ENCODE assay signal across 8 mouse cellular contexts in genomic region chr19:5272801-5273733, GRCm38 (mm10). TPM values are rescaled to one million over a fixed set of nuclear protein-coding genes. Genes with fewer than 3 reads are reported as not detected.
DNase-seq lines count a peak whose midpoint lies in the region; ATAC-seq and TF ChIP-seq lines count a peak whose summit lies in the region.

Pacs1 (minus strand) TSS chr19:5273119.

- peak; percentile 93 for ATAC-seq in forebrain, embryonic 16.5 days
- ATAC-seq in lung, embryonic 14.5 days (ENCODE audit: insufficient read depth) = peak; percentile 90

- H3K4me1 ChIP-seq in forebrain, embryonic 16.5 days (replicated peaks; ENCODE audit: control insufficient read depth, insufficient read depth, low read length) = peaks cover 25% of the 10 kb centered on the region
- H3K4me1 ChIP-seq in lung, embryonic 14.5 days (ENCODE audit: insufficient read depth) = 0 out of 2 replicates have a peak, but pooled peaks cover 2% of the 10 kb centered on the region
- peaks cover 8% of the 10 kb centered on the region for H3K4me1 ChIP-seq in olfactory bulb, adult 2 months (ENCODE audit: control insufficient read depth, insufficient read depth, low read length)
- peaks cover 18% of the 10 kb centered on the region for H3K4me1 ChIP-seq in thymus, adult 2 months (replicated peaks; ENCODE audit: control insufficient read depth, insufficient read depth, low read length)

- peak within 1 kb of the TSS; percentile 90 for H3K4me3 ChIP-seq in forebrain, embryonic 16.5 days (replicated peaks; ENCODE audit: low read length)
- peak within 1 kb of the TSS; percentile 92 for H3K4me3 ChIP-seq in layer of hippocampus, adult 2 months
- H3K4me3 ChIP-seq in lung, embryonic 14.5 days (ENCODE audit: low read depth, low read length) = peak within 1 kb of the TSS; percentile 92
- H3K4me3 ChIP-seq in olfactory bulb, adult 2 months (ENCODE audit: insufficient read depth, low read depth, low read length) = peak within 1 kb of the TSS; percentile 75
- H3K4me3 ChIP-seq in thymus, adult 2 months (ENCODE audit: control insufficient read depth, insufficient read depth, low read length) = peak within 1 kb of the TSS; percentile 73

- H3K36me3 ChIP-seq in forebrain, embryonic 16.5 days (ENCODE audit: control insufficient read depth, insufficient read depth) = peaks cover 24% of the 10 kb centered on the region
- peaks cover 44% of the 10 kb centered on the region for H3K36me3 ChIP-seq in lung, embryonic 14.5 days (ENCODE audit: insufficient read depth)
- H3K36me3 ChIP-seq in thymus, adult 2 months (ENCODE audit: control insufficient read depth, insufficient read depth, low read length) = peaks cover 21% of the 10 kb centered on the region

- DNase-seq in ES-CJ7 (ENCODE audit: low read depth, low spot score) = peak; percentile 75
- peak; percentile 81 for DNase-seq in cerebellum, adult 11-12 months
- peak; percentile 85 to 91 for DNase-seq in heart, postnatal 36 days
- DNase-seq in layer of hippocampus, adult 2 months (ENCODE audit: low spot score in 2 of 2) = peak; percentile 79 to 80
- DNase-seq in lung, embryonic 14.5 days = peak; percentile 96
- peak; percentile 96 for DNase-seq in thymus, adult 2 months

- intact Hi-C loops in heart, postnatal 36 days (cut with DNase I) = loop anchor here (1.0 kb wide), 1 partner anchor 78 kb away; no protein-coding TSS in a partner anchor

- TF ChIP-seq CTCF in layer of hippocampus, adult 2 months (conservative IDR thresholded peaks at IDR 0.05) = no peak
- peak; percentile 18; the same call in 1 of the 2 replicates for TF ChIP-seq CTCF in lung, embryonic 14.5 days (IDR thresholded peaks at IDR 0.05; ENCODE audit: low read depth)
- no peak for TF ChIP-seq CTCF in olfactory bulb, adult 2 months (IDR thresholded peaks at IDR 0.05; ENCODE audit: insufficient read depth, low read depth, low read length)
- TF ChIP-seq CTCF in thymus, adult 2 months (IDR thresholded peaks at IDR 0.05; ENCODE audit: borderline replicate concordance, control insufficient read depth, extremely low read depth, insufficient read depth, low read length, poor library complexity) = peak; percentile 57; the same call in 1 of the 2 replicates

- H3K9me3 ChIP-seq in forebrain, embryonic 16.5 days (ENCODE audit: control insufficient read depth, low read length) = no peaks in the 10 kb centered on the region
- no peaks in the 10 kb centered on the region for H3K9me3 ChIP-seq in lung, embryonic 14.5 days (ENCODE audit: low read depth, low read length)

- H3K4me2 ChIP-seq in forebrain, embryonic 16.5 days (ENCODE audit: low read length) = peak within 1 kb of the TSS; percentile 70
- peak within 1 kb of the TSS; percentile 71 for H3K4me2 ChIP-seq in lung, embryonic 14.5 days

- TF ChIP-seq POLR2A in olfactory bulb, adult 2 months (IDR thresholded peaks at IDR 0.05; ENCODE audit: insufficient read depth, low read depth, low read length) = peak; percentile 52; the same call in 1 of the 2 replicates
- TF ChIP-seq POLR2A in thymus, adult 2 months (IDR thresholded peaks at IDR 0.05; ENCODE audit: control insufficient read depth, extremely low read depth, insufficient read depth, low read length, poor library complexity) = peak; percentile 59

- H3K27me3 ChIP-seq in forebrain, embryonic 16.5 days (replicated peaks; ENCODE audit: control insufficient read depth, insufficient read depth, low read length) = no peaks in the 10 kb centered on the region
- H3K27me3 ChIP-seq in lung, embryonic 14.5 days (ENCODE audit: insufficient read depth, low read length) = no peaks in the 10 kb centered on the region
- H3K27me3 ChIP-seq in thymus, adult 2 months (ENCODE audit: control insufficient read depth, insufficient read depth, low read length) = no peaks in the 10 kb centered on the region

- WGBS in forebrain, embryonic 16.5 days = 2% methylated on average over 47 of the region's 97 CpGs
- WGBS in lung, embryonic 14.5 days = under 1% methylated on average over 82 of the region's 97 CpGs
- whole genome bisulfite sequencing in olfactory bulb, adult 2 months = under 1% methylated on average over 81 of the region's 97 CpGs
- WGBS in thymus, adult 2 months = 1% methylated on average over 94 of the region's 97 CpGs

- peak within 1 kb of the TSS; percentile 84 for H3K27ac ChIP-seq in forebrain, embryonic 16.5 days (ENCODE audit: low read length)
- peak within 1 kb of the TSS; percentile 92 for H3K27ac ChIP-seq in layer of hippocampus, adult 2 months
- peak within 1 kb of the TSS; percentile 90 for H3K27ac ChIP-seq in lung, embryonic 14.5 days (ENCODE audit: low read depth)
- peak within 1 kb of the TSS; percentile 75 for H3K27ac ChIP-seq in olfactory bulb, adult 2 months (ENCODE audit: insufficient read depth, low read depth, low read length)
- peak within 1 kb of the TSS; percentile 95 for H3K27ac ChIP-seq in thymus, adult 2 months (ENCODE audit: control insufficient read depth, insufficient read depth, low read length)

- peak within 1 kb of the TSS; percentile 92 for H3K9ac ChIP-seq in forebrain, embryonic 16.5 days (replicated peaks; ENCODE audit: low read depth, low read length)
- H3K9ac ChIP-seq in lung, embryonic 14.5 days = peak within 1 kb of the TSS; percentile 93

RNA-seq across cellular contexts. Expression of gene Pacs1, which starts in this region (rescaled TPM):
- polyA plus RNA-seq in forebrain, embryonic 16.5 days (2015; fragmentation: Nextera tagmentation; extraction: Ambion mirVana) = 38.0 and 39.1 TPM in 2 replicates
- 10 to 100 TPM; 19.9 to 21.5 TPM for total RNA-seq in heart, postnatal 36 days (2021)
- 10 to 100 TPM; 56.4 to 57.4 TPM for total RNA-seq in layer of hippocampus, adult 2 months (2021)
- 27.8 and 31.8 TPM in 2 replicates for polyA plus RNA-seq in lung, embryonic 14.5 days (2014; fragmentation: Nextera tagmentation; extraction: Ambion mirVana)
- not detected in 2 replicates for polyA plus RNA-seq in olfactory bulb, adult 2 months (2012; ENCODE audit: insufficient read depth, insufficient read length, low replicate concordance, missing spikeins)
- polyA plus RNA-seq in thymus, adult 2 months (2012; rRNA removed) = 58.9 and 64.9 TPM in 2 replicates

Comparison
In these comparisons a context has a peak if more than half of its experiments do, and no peak if none do; other contexts are left out.
1. Peak in every context shown above with its lines: DNase-seq, ATAC-seq, H3K4me3 ChIP-seq and H3K27ac ChIP-seq.
2. CTCF ChIP-seq: peak in lung, embryonic 14.5 days (single experiment) and thymus, adult 2 months (single experiment); none in layer of hippocampus, adult 2 months (single experiment) and olfactory bulb, adult 2 months (single experiment).